Mouse (Mus musculus) thymus, adult 2 months (tissue): ENCODE measurements around the gene Batf. TPM values are rescaled to one million over a fixed set of nuclear protein-coding genes. Genes with fewer than 3 reads are reported as not detected.

Experiments used
- DNase-seq: peaks from one replicate; pipeline ENCODE4 v3.0.0; 2021
- H3K27ac ChIP-seq: fragments of 200-500 bp; 2 replicates; pipeline ENCODE4 v1.5.1; 2012; ENCODE audit warnings: low read length, control low read depth; ENCODE audit not compliant: control insufficient read depth, insufficient read depth
- H3K27me3 ChIP-seq: fragments of 200-500 bp; 2 replicates; pipeline ENCODE4 v1.6.1; 2012; ENCODE audit warnings: mild to moderate bottlenecking, low read length, moderate library complexity, mixed read lengths; ENCODE audit not compliant: control insufficient read depth, insufficient read depth
- H3K36me3 ChIP-seq: fragments of 200-500 bp; 2 replicates; pipeline ENCODE4 v1.6.1; 2012; ENCODE audit warnings: mild to moderate bottlenecking, low read length, moderate library complexity; ENCODE audit not compliant: control insufficient read depth, insufficient read depth
- H3K4me1 ChIP-seq: fragments of 200-500 bp; replicated peaks from 2 replicates; pipeline ENCODE4 v1.6.1; 2012; ENCODE audit warnings: low read length; ENCODE audit not compliant: control insufficient read depth, insufficient read depth
- H3K4me3 ChIP-seq: fragments of 200-500 bp; 2 replicates; pipeline ENCODE4 v1.5.1; 2012; ENCODE audit warnings: mild to moderate bottlenecking, low read length, control low read depth, moderate library complexity; ENCODE audit not compliant: control insufficient read depth, insufficient read depth
- CTCF ChIP-seq: fragments of 200-500 bp; IDR thresholded peaks from 2 replicates; pipeline ENCODE4 v1.5.1; 2012; ENCODE audit warnings: mild to moderate bottlenecking, control low read depth, low read length, moderate library complexity, borderline replicate concordance; ENCODE audit not compliant: control insufficient read depth, poor library complexity, insufficient read depth; ENCODE audit errors: extremely low read depth
- POLR2A ChIP-seq: fragments of 200-500 bp; IDR thresholded peaks from 2 replicates; pipeline ENCODE4 v1.6.1; 2012; ENCODE audit warnings: mild to moderate bottlenecking, low read length, control low read depth, moderate library complexity; ENCODE audit not compliant: control insufficient read depth, poor library complexity, insufficient read depth; ENCODE audit errors: extremely low read depth
- WGBS: fragments of 180-500 bp; shearing (Covaris S2); methylation state at CpG from one replicate; pipeline ENCODE4 v1.1.7; 2018; 5-methylcytosine and 5-hydroxymethylcytosine counted together
- polyA plus RNA-seq: library from polyadenylated mRNA; depleted of rRNA; stranded (reverse); fragments of >200 nt; gene quantifications from 2 replicates; pipeline ENCODE4 v1.2.3, GENCODE M21; 2012

Gene Batf
- polyA plus RNA-seq, 1 experiment = 14.9 TPM

- Histone ChIP-seq H3K27ac (no peak overlapping the region), H3K4me3 (no peak overlapping the region), H3K36me3 (no peaks in the 10 kb centered on the region), H3K4me1 (peaks cover 17% of the 10 kb centered on the region), H3K27me3 (no peaks in the 10 kb centered on the region)
- TF ChIP-seq POLR2A (no peak), CTCF (no peak)
- no peak for DNase-seq
- WGBS = 98% methylated on average over 6 of the region's 6 CpGs
Measured at GRCm38 (mm10) chr12:85700191-85700841, 13.8 kb downstream of the Batf start.

DNA sequence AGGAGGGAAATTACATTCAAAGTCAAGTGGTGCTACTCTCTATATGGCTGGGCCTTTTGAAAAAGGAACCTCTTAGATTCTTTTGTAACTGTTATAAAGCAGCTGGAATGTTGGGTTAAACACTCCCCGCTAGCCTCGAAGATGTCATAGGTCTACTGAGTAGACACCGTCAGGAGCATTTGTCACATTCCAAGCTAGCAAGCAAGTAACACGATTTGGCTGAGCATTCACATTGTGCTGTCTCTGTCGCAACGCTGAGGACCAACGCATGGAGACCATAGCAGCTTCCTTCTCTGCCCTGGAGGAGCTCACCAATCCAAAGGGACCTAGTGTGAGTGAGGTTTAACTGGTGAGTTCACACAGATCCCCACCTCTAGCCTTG lies 14.4 kb downstream of the Batf start:
- no peaks in the 10 kb centered on the region for H3K36me3 ChIP-seq
- no peaks in the 10 kb centered on the region for H3K27me3 ChIP-seq
- no peak overlapping the region for H3K27ac ChIP-seq
- WGBS = 96% methylated on average over 7 of the region's 7 CpGs
- no peak overlapping the region for H3K4me3 ChIP-seq
- TF ChIP-seq CTCF (no peak), POLR2A (no peak)
- peaks cover 21% of the 10 kb centered on the region for H3K4me1 ChIP-seq
- no peak for DNase-seq

GRCm38 (mm10) chr12:85702166-85703055 lies 15.9 kb downstream of the Batf start:
- Histone ChIP-seq H3K27ac (no peak overlapping the region), H3K4me3 (no peak overlapping the region), H3K4me1 (peaks cover 23% of the 10 kb centered on the region), H3K27me3 (no peaks in the 10 kb centered on the region), H3K36me3 (no peaks in the 10 kb centered on the region)
- no peak for TF ChIP-seq CTCF
- no peak for TF ChIP-seq POLR2A
- no peak for DNase-seq
- 94% methylated on average over 15 of the region's 15 CpGs for WGBS

- H3K36me3 ChIP-seq = no peaks in the 10 kb centered on the region
- H3K27me3 ChIP-seq = no peaks in the 10 kb centered on the region
- peaks cover 23% of the 10 kb centered on the region for H3K4me1 ChIP-seq
- WGBS = 68% methylated on average over 3 of the region's 3 CpGs
- no peak overlapping the region for H3K4me3 ChIP-seq
- no peak overlapping the region for H3K27ac ChIP-seq
- DNase-seq = no peak
- TF ChIP-seq CTCF = no peak
- TF ChIP-seq POLR2A = no peak
Measured at GRCm38 (mm10) chr12:85703507-85703906, 17.0 kb downstream of the Batf start.

GRCm38 (mm10) chr12:85704566-85704965 lies 18.1 kb downstream of the Batf start:
- Histone ChIP-seq H3K27ac (peak overlapping the region; percentile 68), H3K4me3 (no peak overlapping the region), H3K4me1 (peaks cover 23% of the 10 kb centered on the region), H3K36me3 (no peaks in the 10 kb centered on the region), H3K27me3 (no peaks in the 10 kb centered on the region)
- WGBS = 39% methylated on average over 7 of the region's 7 CpGs
- DNase-seq = peak; percentile 22
- TF ChIP-seq POLR2A = no peak
- TF ChIP-seq CTCF = no peak

DNA sequence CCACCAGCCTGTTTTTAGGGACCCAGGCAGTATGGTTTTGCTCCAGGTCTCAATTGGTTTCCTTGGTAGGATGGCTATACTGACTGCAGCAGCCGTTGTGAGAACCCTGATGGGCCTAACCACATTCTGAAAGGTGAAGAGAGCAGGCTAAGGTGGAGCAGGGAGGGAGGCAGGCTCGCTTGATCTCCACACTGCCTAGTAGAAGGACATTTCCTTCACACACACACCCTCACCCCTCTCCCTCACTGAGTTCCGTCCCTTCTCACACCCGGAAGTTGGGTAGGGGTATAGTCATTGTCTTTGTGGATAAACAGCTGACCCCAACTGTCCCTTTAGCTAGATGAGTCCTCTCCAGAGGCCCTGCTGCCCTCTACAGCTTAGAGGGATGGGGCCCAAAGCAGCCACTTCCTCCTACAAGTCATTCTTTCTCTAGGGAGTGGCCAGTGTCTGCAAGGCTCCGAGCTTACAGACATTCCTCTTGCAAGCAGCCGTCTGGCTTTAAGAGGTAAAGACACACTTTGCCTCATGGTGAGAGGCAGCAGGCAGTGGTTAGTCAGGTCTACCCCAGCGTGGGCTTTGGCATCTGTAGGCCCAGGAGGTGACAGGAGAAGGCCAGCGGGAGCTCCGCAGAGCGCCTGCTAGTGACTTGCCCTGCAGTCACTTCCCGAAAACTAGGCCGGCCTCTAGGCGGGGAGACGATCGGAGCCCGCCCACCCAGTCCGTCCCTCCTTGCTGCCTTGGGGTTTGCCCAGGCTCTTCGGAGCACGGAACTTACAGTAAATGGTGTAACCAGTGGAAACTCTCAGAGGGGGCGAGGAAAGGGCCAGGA lies 18.7 kb downstream of the Batf start:
- Histone ChIP-seq H3K4me3 (peak overlapping the region; percentile 50), H3K27ac (peak overlapping the region; percentile 68), H3K27me3 (no peaks in the 10 kb centered on the region), H3K36me3 (no peaks in the 10 kb centered on the region), H3K4me1 (peaks cover 23% of the 10 kb centered on the region)
- DNase-seq = peak; percentile 79
- WGBS = 4% methylated on average over 20 of the region's 20 CpGs
- peak; percentile 65 for TF ChIP-seq POLR2A
- no peak; the same call in 1 of the 2 replicates for TF ChIP-seq CTCF
